Mouse (Mus musculus) cerebellum, postnatal 14 days (tissue): ENCODE data around the gene Tubgcp6.

Experiments
- DNase-seq, 2 experiments: peaks; one replicate each; pipeline ENCODE4 v3.0.0; 2021; ENCODE audit warnings: mixed read lengths in 2 of 2

Gene Tubgcp6

GRCm38 (mm10) chr15:89098616-89099015, 24.3 kb downstream of the Tubgcp6 start:
- peak; percentile 47 to 69 for DNase-seq

DNA sequence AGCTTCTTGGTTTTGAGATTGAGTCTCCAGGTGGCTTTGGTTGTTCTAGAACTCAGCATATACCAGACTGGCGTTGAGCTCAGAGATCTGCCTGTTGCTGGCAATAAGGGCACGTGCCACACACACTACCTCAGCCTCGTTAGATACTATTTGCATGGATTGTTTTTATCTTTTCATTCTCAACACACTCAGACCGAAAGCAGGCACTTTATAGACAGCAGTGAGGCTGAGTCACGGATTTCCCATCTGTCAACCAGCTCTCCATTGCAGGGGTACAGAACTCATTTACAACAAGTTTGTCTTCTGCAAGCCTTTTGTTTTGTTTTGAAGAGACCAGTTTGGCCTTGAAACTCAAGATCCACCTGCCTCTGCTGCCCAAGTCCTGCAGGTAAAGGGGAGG, 25.5 kb downstream of the Tubgcp6 start:
- no peak for DNase-seq

- DNase-seq = no peak
These were observed 30.7 kb downstream of the Tubgcp6 start for GRCm38 (mm10) chr15:89092181-89092580.

- DNase-seq = no peak
These were observed 32.2 kb downstream of the Tubgcp6 start for GRCm38 (mm10) chr15:89090662-89091061.

GRCm38 (mm10) chr15:89089248-89090051, 33.5 kb downstream of the Tubgcp6 start:
- DNase-seq = peak; percentile 68 to 69

- peak; percentile 94 to 95 for DNase-seq
These were observed 34.2 kb downstream of the Tubgcp6 start, which contains the start of gene Selenoo for GRCm38 (mm10) chr15:89088607-89089247. Gene Selenoo (plus strand): TSS chr15:89089084.

DNA sequence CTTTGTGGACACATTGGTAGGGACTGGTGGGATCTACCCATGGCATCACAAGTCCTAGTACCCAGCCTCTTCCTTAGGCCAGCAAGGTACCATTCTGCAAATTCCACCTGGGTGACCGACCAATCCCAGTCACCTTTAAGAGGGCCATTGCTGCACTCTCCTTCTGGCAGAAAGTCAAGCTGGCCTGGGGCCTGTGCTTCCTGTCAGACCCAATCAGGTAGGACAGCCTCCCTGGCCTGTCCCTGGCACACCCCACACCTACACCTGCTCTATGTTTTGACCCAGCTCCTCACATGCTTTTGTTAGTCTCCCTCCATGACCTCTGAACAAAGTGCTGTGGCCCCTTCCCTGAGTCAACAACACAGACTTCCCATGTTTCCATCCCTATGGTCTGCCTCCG, 38.1 kb downstream of the Tubgcp6 start:
- DNase-seq = peak in 1 of 2 experiments; percentile 60

- no peak for DNase-seq
These were observed 39.0 kb downstream of the Tubgcp6 start for GRCm38 (mm10) chr15:89083906-89084305.

GRCm38 (mm10) chr15:89078208-89078836, 44.6 kb downstream of the Tubgcp6 start:
- no peak for DNase-seq

- peak; percentile 78 to 82 for DNase-seq
These were observed 46.7 kb downstream of the Tubgcp6 start for GRCm38 (mm10) chr15:89076156-89076731.

DNA sequence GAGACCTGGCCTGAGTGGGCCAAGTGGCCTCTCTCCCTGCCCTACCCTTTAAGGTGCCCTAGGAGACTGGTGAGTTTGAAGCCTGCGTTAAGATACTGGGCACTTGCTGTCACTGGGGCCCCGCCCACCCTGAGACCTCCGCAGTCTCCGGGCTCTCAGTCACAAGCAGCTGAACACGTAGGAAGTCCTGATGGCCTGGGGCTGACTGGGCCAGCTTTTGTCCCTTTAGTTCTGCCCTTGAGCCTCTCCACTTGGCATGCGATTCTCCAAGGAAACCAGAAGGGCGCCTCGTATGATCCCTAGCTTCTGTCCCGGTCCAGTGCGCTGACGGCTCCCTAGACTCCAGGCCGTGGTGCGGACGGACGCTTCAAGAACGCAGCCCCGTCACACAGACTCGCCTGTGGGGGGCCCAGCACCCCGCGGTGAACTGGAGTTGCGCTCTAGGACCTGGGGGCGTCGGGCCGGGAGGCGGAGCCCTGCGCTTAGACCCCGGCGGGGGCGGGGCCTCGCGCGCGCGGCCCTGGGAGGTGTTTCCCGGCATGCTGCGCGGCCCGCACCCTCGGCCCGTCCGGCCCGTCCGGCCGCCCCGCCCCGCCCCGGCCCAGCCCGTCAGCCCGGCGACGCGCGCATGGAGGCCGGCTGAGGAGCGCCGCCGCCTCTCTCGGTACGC, 47.3 kb downstream of the Tubgcp6 start:
- DNase-seq = peak; percentile 93

- peak in 1 of 2 experiments; percentile 50 for DNase-seq
These were observed 48.1 kb downstream of the Tubgcp6 start, which contains the start of gene Trabd for GRCm38 (mm10) chr15:89074613-89075477. Gene Trabd (plus strand): TSS chr15:89075124.

- DNase-seq = no peak
These were observed 48.8 kb downstream of the Tubgcp6 start for GRCm38 (mm10) chr15:89073993-89074603.

DNA sequence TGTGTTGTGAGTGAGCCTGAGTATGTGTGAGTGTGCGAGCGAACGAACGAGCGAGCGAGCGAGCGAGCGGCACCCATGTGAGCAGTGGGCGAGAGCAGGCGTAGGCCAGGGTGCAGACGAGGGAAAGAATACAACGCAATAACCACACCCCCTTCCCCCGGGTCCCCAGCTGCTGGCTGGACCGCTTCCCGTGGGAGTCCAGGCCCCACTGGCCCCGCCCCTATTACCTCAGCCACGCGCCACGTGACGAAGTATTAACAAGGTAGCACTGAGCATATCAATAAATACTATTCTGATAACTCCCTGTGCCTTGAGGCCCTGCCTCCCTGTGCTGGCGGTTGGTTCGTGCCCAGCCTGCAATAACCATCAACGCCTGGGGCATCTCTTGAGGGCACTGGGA, 52.3 kb downstream of the Tubgcp6 start:
- peak in 1 of 2 experiments; percentile 20 for DNase-seq

DNA sequence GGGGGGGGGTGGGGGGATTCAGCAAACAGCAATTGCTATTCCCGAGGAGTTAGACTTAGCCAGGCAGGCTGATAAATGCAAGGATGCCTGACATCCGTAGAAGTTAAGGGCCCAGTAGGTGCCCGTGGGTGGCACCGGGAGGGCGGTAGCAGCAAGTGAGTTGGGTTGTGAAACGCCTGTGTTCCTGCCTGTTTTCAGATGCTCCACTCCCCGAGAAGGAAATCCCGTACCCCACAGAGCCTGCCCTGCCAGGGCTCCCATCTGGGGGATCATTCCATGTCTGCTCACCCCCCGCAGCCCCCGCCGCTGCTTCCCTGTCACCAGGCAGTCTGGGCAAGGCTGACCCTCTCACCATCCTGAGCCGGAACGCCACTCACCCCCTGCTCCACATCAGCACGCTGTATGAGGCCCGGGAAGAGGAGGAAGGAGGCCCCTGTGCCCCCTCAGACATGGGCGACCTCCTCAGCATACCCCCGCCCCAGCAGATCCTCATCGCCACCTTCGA, 53.5 kb downstream of the Tubgcp6 start:
- DNase-seq = peak; percentile 9 to 11

- peak in 1 of 2 experiments; percentile 23 for DNase-seq
These were observed 54.7 kb downstream of the Tubgcp6 start for GRCm38 (mm10) chr15:89068226-89068625.

DNA sequence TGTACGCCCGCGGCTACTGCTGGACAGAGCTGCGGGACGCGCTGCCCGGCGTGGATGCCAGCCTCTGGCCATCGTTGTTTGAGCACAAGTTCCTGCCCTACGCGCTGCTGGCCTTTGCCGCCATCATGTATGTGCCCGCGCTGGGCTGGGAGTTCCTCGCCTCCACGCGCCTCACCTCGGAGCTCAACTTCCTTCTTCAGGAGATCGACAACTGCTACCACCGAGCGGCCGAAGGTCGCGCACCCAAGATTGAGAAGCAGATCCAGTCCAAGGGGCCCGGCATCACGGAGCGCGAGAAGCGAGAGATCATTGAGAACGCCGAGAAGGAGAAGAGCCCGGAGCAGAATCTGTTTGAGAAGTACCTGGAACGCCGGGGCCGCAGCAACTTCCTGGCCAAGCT, 55.3 kb downstream of the Tubgcp6 start:
- peak in 1 of 2 experiments; percentile 26 for DNase-seq

DNA sequence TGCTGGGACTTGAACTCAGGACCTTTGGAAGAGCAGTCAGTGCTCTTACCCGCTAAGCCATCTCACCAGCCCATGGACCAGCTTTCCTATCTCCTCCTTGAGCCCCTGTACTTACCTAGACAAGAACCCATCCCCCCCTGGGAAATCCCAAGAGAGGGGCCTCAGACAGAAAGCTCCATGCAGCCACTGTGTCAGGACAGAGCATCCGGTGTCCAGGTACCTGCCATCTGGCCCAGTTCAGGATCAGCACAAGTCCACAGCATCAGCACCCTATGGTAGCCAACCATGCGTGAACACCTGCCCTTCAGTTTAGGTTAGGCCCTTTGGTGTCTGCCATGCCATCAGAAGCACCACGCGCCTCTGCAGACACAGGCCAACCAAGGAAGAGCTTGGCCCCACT, 58.0 kb downstream of the Tubgcp6 start:
- peak in 1 of 2 experiments; percentile 21 for DNase-seq

- DNase-seq = peak; percentile 60 to 74
These were observed 59.4 kb downstream of the Tubgcp6 start for GRCm38 (mm10) chr15:89063536-89063935.

- DNase-seq = peak; percentile 26 to 29
These were observed 59.9 kb downstream of the Tubgcp6 start for GRCm38 (mm10) chr15:89063001-89063400.

DNA sequence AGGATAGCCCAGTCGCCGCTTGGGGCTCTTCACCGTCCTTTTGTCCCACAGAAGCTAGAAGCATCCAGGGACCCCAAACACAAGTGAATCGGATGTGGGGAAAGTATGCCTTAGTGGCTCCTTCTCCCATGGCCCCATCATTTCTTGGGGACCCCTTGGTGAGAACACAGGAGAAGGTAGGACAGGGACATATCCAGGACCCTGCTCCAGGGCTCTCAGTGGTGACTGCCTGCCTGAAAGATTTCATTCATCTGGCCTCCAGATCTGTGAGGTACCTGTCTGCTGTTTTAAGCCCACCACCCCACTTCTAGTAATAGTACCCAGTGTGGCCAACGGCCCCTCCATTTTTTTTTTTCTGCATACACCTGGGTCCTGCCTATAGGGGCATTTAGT, 60.4 kb downstream of the Tubgcp6 start:
- no peak for DNase-seq
